Mouse (Mus musculus): Measurements from ENCODE around the gene Rad23a. TPM values are rescaled to one million over a fixed set of nuclear protein-coding genes. Genes with fewer than 3 reads are reported as not detected.

The Rad23a gene
- 100 to 1,000 TPM in 1 of 2 experiments, 10 to 100 TPM in 1; 89.4 to 108 TPM for total RNA-seq (2021)
- long read RNA-seq, experiment 1, transcript Rad23a-201 (9 exons, 2,074 nt), result major isoform, 36 of 108 reads
- long read RNA-seq, experiment 1, transcript Rad23a-202 (9 exons, 1,842 nt), result minor isoform, 32 of 108 reads
- long read RNA-seq, experiment 1, partial matches to known transcripts, result 6 of 108 reads
- long read RNA-seq, experiment 1, other reads (novel, unspliced or antisense), result 34 of 108 reads
- long read RNA-seq, experiment 2, transcript Rad23a-201 (9 exons, 2,074 nt), result major isoform, 30 of 74 reads
- long read RNA-seq, experiment 2, transcript Rad23a-202 (9 exons, 1,842 nt), result minor isoform, 23 of 74 reads
- long read RNA-seq, experiment 2, partial matches to known transcripts, result 1 of 74 reads
- long read RNA-seq, experiment 2, other reads (novel, unspliced or antisense), result 19 of 74 reads

- DNase-seq, result peak; percentile 93
Measured at GRCm38 (mm10) chr8:84840248-84840999, at the start of gene Rad23a. Rad23a (minus strand) TSS chr8:84840665.

- no peak for DNase-seq
Measured at GRCm38 (mm10) chr8:84889141-84889540, 48.7 kb upstream of the Rad23a start.

- DNase-seq, result no peak
Measured at GRCm38 (mm10) chr8:84888280-84888679, 47.8 kb upstream of the Rad23a start.

GRCm38 (mm10) chr8:84884728-84885127 lies 44.3 kb upstream of the Rad23a start:
- DNase-seq, result no peak

GRCm38 (mm10) chr8:84878915-84879314 lies 38.5 kb upstream of the Rad23a start:
- no peak for DNase-seq

GRCm38 (mm10) chr8:84877297-84878035 lies 37.0 kb upstream of the Rad23a start:
- DNase-seq, result no peak

GRCm38 (mm10) chr8:84874339-84874738 lies 33.9 kb upstream of the Rad23a start:
- no peak for DNase-seq

GRCm38 (mm10) chr8:84873016-84873415 lies 32.6 kb upstream of the Rad23a start:
- DNase-seq, result no peak

- peak; percentile 56 for DNase-seq
Measured at GRCm38 (mm10) chr8:84872309-84872965, 32.0 kb upstream of the Rad23a start.

- DNase-seq, result peak; percentile 91
Measured at GRCm38 (mm10) chr8:84871376-84872308, 31.2 kb upstream of the Rad23a start, which contains the start of gene Syce2. Syce2 (plus strand) TSS chr8:84872111.

GRCm38 (mm10) chr8:84856864-84857441 lies 16.5 kb upstream of the Rad23a start, which contains the start of gene Farsa:
Farsa (plus strand) TSS chr8:84856989.
- DNase-seq, result peak; percentile 94

GRCm38 (mm10) chr8:84856434-84856833 lies 16.0 kb upstream of the Rad23a start:
- DNase-seq, result no peak

- peak; percentile 18 for DNase-seq
Measured at GRCm38 (mm10) chr8:84847684-84848435, 7.4 kb upstream of the Rad23a start.

- peak; percentile 99 for DNase-seq
Measured at GRCm38 (mm10) chr8:84846722-84847572, 6.5 kb upstream of the Rad23a start, which contains the start of gene Calr. Calr (minus strand) TSS chr8:84846934.

GRCm38 (mm10) chr8:84846094-84846721 lies 5.7 kb upstream of the Rad23a start:
- no peak for DNase-seq

- DNase-seq, result peak; percentile 61
Measured at GRCm38 (mm10) chr8:84845355-84846093, 5.1 kb upstream of the Rad23a start.

GRCm38 (mm10) chr8:84844397-84845070 lies 4.1 kb upstream of the Rad23a start:
- no peak for DNase-seq

Measured in adrenal gland, postnatal 10 days (tissue).